Comparison of ENCODE assay signal across 18 mouse cellular contexts in genomic region chr11:20967321-20967984, GRCm38 (mm10).
A peak's percentile ranks its signal among the peaks of the same experiment; 100 is the strongest.
DNase-seq lines count a peak whose midpoint lies in the region; ATAC-seq and TF ChIP-seq lines count a peak whose summit lies in the region.
"Had no signal": no experiment of that assay in that cellular context is flagged by ENCODE, and none has a peak within 500 bp of the region (broad histone marks: within the 10 kb centered on the region; RNA-seq: fewer than 3 reads in every experiment).

No protein-coding gene starts in this region.

- no peak overlapping the region for H3K27ac ChIP-seq in hindbrain, embryonic 13.5 days
- no peak overlapping the region for H3K27ac ChIP-seq in hindbrain, postnatal 0 days
- 0 out of 2 replicates have a peak overlapping the region, but pooled peaks have one; percentile 17 for H3K27ac ChIP-seq in forebrain, embryonic 10.5 days
- H3K27ac ChIP-seq in forebrain, embryonic 16.5 days (ENCODE audit: low read length): no peak overlapping the region
- peak overlapping the region; percentile 51 for H3K27ac ChIP-seq in midbrain, embryonic 13.5 days
- H3K27ac ChIP-seq: embryonic facial prominence, embryonic 13.5 days; kidney, postnatal 0 days; limb, embryonic 15.5 days had no signal

- H3K4me2 ChIP-seq in hindbrain, embryonic 13.5 days: no peak overlapping the region
- no peak overlapping the region for H3K4me2 ChIP-seq in hindbrain, postnatal 0 days (ENCODE audit: low read depth, low read length)
- H3K4me2 ChIP-seq in forebrain, embryonic 16.5 days (ENCODE audit: low read length): no peak overlapping the region
- H3K4me2 ChIP-seq in midbrain, embryonic 13.5 days (replicated peaks): no peak overlapping the region
- H3K4me2 ChIP-seq: embryonic facial prominence, embryonic 13.5 days; limb, embryonic 15.5 days had no signal

- H3K9ac ChIP-seq in hindbrain, embryonic 13.5 days: no peak overlapping the region
- no peak overlapping the region for H3K9ac ChIP-seq in hindbrain, postnatal 0 days (replicated peaks; ENCODE audit: low read length)
- no peak overlapping the region for H3K9ac ChIP-seq in forebrain, embryonic 16.5 days (replicated peaks; ENCODE audit: low read depth, low read length)
- H3K9ac ChIP-seq in midbrain, embryonic 13.5 days (replicated peaks): no peak overlapping the region
- H3K9ac ChIP-seq: embryonic facial prominence, embryonic 13.5 days; limb, embryonic 15.5 days had no signal

- peaks cover 10% of the 10 kb centered on the region for H3K4me1 ChIP-seq in hindbrain, embryonic 13.5 days (replicated peaks)
- no peaks in the 10 kb centered on the region for H3K4me1 ChIP-seq in hindbrain, postnatal 0 days (ENCODE audit: insufficient read depth, low read length)
- peaks cover 15% of the 10 kb centered on the region for H3K4me1 ChIP-seq in forebrain, embryonic 10.5 days
- no peaks in the 10 kb centered on the region; the same call in 1 of the 2 replicates for H3K4me1 ChIP-seq in forebrain, embryonic 16.5 days (replicated peaks; ENCODE audit: control insufficient read depth, insufficient read depth, low read length)
- H3K4me1 ChIP-seq in midbrain, embryonic 13.5 days (replicated peaks): peaks cover 12% of the 10 kb centered on the region

- no peak overlapping the region for H3K4me3 ChIP-seq in hindbrain, embryonic 13.5 days
- no peak overlapping the region for H3K4me3 ChIP-seq in hindbrain, postnatal 0 days (ENCODE audit: low read length)
- no peak overlapping the region for H3K4me3 ChIP-seq in forebrain, embryonic 10.5 days
- no peak overlapping the region for H3K4me3 ChIP-seq in forebrain, embryonic 16.5 days (replicated peaks; ENCODE audit: low read length)
- H3K4me3 ChIP-seq in midbrain, embryonic 13.5 days (replicated peaks): no peak overlapping the region
- H3K4me3 ChIP-seq: embryonic facial prominence, embryonic 13.5 days; limb, embryonic 15.5 days had no signal

- WGBS in hindbrain, embryonic 13.5 days: 43% methylated on average over 3 of the region's 3 CpGs
- 31% methylated on average over 3 of the region's 3 CpGs for WGBS in hindbrain, postnatal 0 days
- 54% methylated on average over 3 of the region's 3 CpGs for WGBS in forebrain, embryonic 10.5 days
- 34% methylated on average over 2 of the region's 3 CpGs for WGBS in forebrain, embryonic 16.5 days
- 22% methylated on average over 2 of the region's 3 CpGs for WGBS in midbrain, embryonic 13.5 days

- ATAC-seq in hindbrain, embryonic 13.5 days (ENCODE audit: low FRiP score): 0 out of 2 replicates have a peak, but pooled peaks have one; percentile 24
- ATAC-seq in hindbrain, postnatal 0 days: no peak
- ATAC-seq in forebrain, embryonic 16.5 days: peak; percentile 36; the same call in 1 of the 2 replicates
- peak; percentile 58; the same call in 1 of the 2 replicates for ATAC-seq in midbrain, embryonic 13.5 days

- TF ChIP-seq CTCF in hindbrain, postnatal 0 days (IDR thresholded peaks at IDR 0.05; ENCODE audit: low read depth): no peak

- no peaks in the 10 kb centered on the region for H3K27me3 ChIP-seq in hindbrain, embryonic 13.5 days
- no peaks in the 10 kb centered on the region for H3K27me3 ChIP-seq in hindbrain, postnatal 0 days (ENCODE audit: insufficient read depth, low read length)
- no peaks in the 10 kb centered on the region for H3K27me3 ChIP-seq in forebrain, embryonic 10.5 days (ENCODE audit: poor library complexity, severe bottlenecking)
- no peaks in the 10 kb centered on the region for H3K27me3 ChIP-seq in forebrain, embryonic 16.5 days (replicated peaks; ENCODE audit: control insufficient read depth, insufficient read depth, low read length)
- no peaks in the 10 kb centered on the region for H3K27me3 ChIP-seq in midbrain, embryonic 13.5 days
- H3K27me3 ChIP-seq: CH12.LX; embryonic facial prominence, embryonic 13.5 days; limb, embryonic 15.5 days had no signal

- intact Hi-C loops in left cerebral cortex, postnatal 25 days (cut with DNase I): no loop called here

- H3K36me3 ChIP-seq in hindbrain, embryonic 13.5 days: no peaks in the 10 kb centered on the region
- H3K36me3 ChIP-seq in hindbrain, postnatal 0 days (ENCODE audit: insufficient read depth, low read length): no peaks in the 10 kb centered on the region
- H3K36me3 ChIP-seq in forebrain, embryonic 10.5 days (replicated peaks): no peaks in the 10 kb centered on the region
- no peaks in the 10 kb centered on the region for H3K36me3 ChIP-seq in forebrain, embryonic 16.5 days (ENCODE audit: control insufficient read depth, insufficient read depth)
- no peaks in the 10 kb centered on the region for H3K36me3 ChIP-seq in midbrain, embryonic 13.5 days
- H3K36me3 ChIP-seq: embryonic facial prominence, embryonic 13.5 days; limb, embryonic 15.5 days had no signal

- no peak for DNase-seq in hindbrain, postnatal 0 days (ENCODE audit: low spot score)
- no peak for DNase-seq in forebrain, embryonic 10.5 days (ENCODE audit: extremely low spot score, low spot score)
- DNase-seq in right cerebral cortex, postnatal 36 days (ENCODE audit: low spot score in 2 of 2): no peak
- DNase-seq in adrenal gland, postnatal 25 days: no peak
- no peak for DNase-seq in left cerebral cortex, postnatal 25 days (ENCODE audit: low spot score in 2 of 2)
- DNase-seq: cerebellum, adult 9-11 months; gastrocnemius, postnatal 25 days; kidney, adult 18-20 months; right cerebral cortex, adult 18-20 months; spleen, adult 18-20 months; thymus, postnatal 36 days had no signal

- no peaks in the 10 kb centered on the region for H3K9me3 ChIP-seq in hindbrain, embryonic 13.5 days
- H3K9me3 ChIP-seq in hindbrain, postnatal 0 days (ENCODE audit: low read length): no peaks in the 10 kb centered on the region
- peaks cover 4% of the 10 kb centered on the region; the same call in 1 of the 2 replicates for H3K9me3 ChIP-seq in forebrain, embryonic 10.5 days
- no peaks in the 10 kb centered on the region for H3K9me3 ChIP-seq in forebrain, embryonic 16.5 days (ENCODE audit: control insufficient read depth, low read length)
- H3K9me3 ChIP-seq in midbrain, embryonic 13.5 days: 0 out of 2 replicates have a peak, but pooled peaks cover 3% of the 10 kb centered on the region
- H3K9me3 ChIP-seq: embryonic facial prominence, embryonic 13.5 days; limb, embryonic 15.5 days had no signal

Comparison
In these comparisons a context has a peak if more than half of its experiments do, and no peak if none do; other contexts are left out.
1. H3K27ac ChIP-seq: peak in forebrain, embryonic 10.5 days (single experiment) and midbrain, embryonic 13.5 days (single experiment); none in hindbrain, embryonic 13.5 days (single experiment), hindbrain, postnatal 0 days (single experiment) and forebrain, embryonic 16.5 days (single experiment).